Mouse (Mus musculus) lung, postnatal 25 days (tissue): ENCODE results near the gene Vmn1r13.
"Not testable (repeated sequence)": the region's sequence is repeated elsewhere in the genome, so short reads cannot be mapped to it uniquely, and the experiment has no call there.

Experiments used
- DNase-seq: peaks from one replicate; pipeline ENCODE4 v3.0.0; 2022; ENCODE audit warnings: low spot score

Gene Vmn1r13

GRCm38 (mm10) chr6:57202990-57203389 is at the start of gene Vmn1r13:
Gene Vmn1r13, plus strand, starts transcription at chr6:57203290.
- not testable (repeated sequence) for DNase-seq

GRCm38 (mm10) chr6:57156619-57157018 is 46.5 kb upstream of the Vmn1r13 start, which contains the start of gene Vmn1r12:
Gene Vmn1r12, plus strand, starts transcription at chr6:57156919.
- no peak for DNase-seq

DNA sequence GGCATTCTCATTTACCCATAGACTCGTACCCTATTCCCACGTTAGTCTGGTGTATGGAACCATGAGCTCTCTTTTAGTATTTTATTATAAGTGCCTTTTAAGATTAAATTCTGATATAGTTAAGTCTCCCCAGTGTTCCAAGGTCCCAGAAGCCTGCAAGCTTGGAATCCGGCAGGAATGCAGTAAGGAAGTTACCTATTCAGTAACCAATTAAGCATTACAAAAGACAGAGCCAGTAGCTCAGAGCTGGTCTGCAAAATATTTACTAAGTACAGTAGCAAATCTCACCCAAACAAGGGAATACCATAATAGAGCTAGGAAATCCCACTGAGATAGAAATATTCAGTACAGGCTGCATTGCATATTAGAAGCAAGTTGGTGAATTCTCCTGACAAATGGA is 13.1 kb upstream of the Vmn1r13 start:
- DNase-seq, result not testable (repeated sequence)

DNA sequence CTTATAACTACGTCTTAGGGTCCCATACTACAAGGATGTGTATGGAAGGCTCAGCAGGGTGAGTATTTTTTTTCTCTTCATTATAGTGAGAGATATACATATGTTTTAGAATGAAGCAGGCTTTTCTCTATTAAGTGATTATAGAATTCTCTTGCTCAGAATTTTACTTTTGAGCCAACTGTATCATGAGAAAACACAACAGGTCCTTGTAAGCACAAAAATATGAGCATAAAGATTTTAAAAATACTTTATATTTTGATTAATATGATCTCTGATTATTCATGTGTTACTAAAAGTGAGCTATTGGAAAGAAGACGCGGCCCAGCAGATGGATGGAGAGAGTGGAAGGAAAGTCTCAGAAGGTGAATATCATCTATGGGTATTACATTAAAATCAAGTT is 28.3 kb downstream of the Vmn1r13 start, which contains the start of gene Vmn1r14:
Gene Vmn1r14 (plus strand): TSS at position 301 of the 400 bp plus-strand sequence.
- no peak for DNase-seq

GRCm38 (mm10) chr6:57257652-57258051 is 54.6 kb downstream of the Vmn1r13 start, which contains the start of gene Vmn1r15:
Gene Vmn1r15, plus strand, starts transcription at chr6:57257952.
- DNase-seq, result no peak

- DNase-seq, result no peak
Measured at GRCm38 (mm10) chr6:57260990-57261389, 57.9 kb downstream of the Vmn1r13 start.
